Mouse (Mus musculus): ENCODE data around the gene Snip1. TPM values are rescaled to one million over a fixed set of nuclear protein-coding genes. Genes with fewer than 3 reads are reported as not detected.

The Snip1 gene
- polyA plus RNA-seq, 2 experiments: 20.5 to 33.1 TPM

GRCm38 (mm10) chr4:125084403-125085345 lies 18.2 kb downstream of the Snip1 start, which contains the start of gene Meaf6:
Meaf6 (plus strand) TSS chr4:125085134.
- TF ChIP-seq POLR2A (IDR thresholded peaks at IDR 0.05; ENCODE audit: borderline replicate concordance, extremely low read depth, insufficient read depth, insufficient read length): 0 out of 2 replicates have a peak, but pooled peaks have one; percentile 44
- H3K27me3 ChIP-seq (ENCODE audit: control insufficient read depth, insufficient read depth, low read length): no peaks in the 10 kb centered on the region
- H3K4me1 ChIP-seq (ENCODE audit: control insufficient read depth, insufficient read depth, low read length): peaks cover 10% of the 10 kb centered on the region
- H3K27ac ChIP-seq (replicated peaks; ENCODE audit: low read depth, low read length): peak within 1 kb of the TSS; percentile 95
- ATAC-seq (ENCODE audit: low FRiP score, low read depth) (peak; percentile 93), DNase-seq (ENCODE audit: low spot score) (peak; percentile 85)
- H3K4me2 ChIP-seq (replicated peaks; ENCODE audit: low read depth, low read length, severe bottlenecking): peak within 1 kb of the TSS; percentile 83
- WGBS: 4% methylated on average over 23 of the region's 63 CpGs
- H3K9ac ChIP-seq (ENCODE audit: low read depth, low read length, severe bottlenecking): peak within 1 kb of the TSS; percentile 86
- H3K4me3 ChIP-seq (replicated peaks; ENCODE audit: low read length): peak within 1 kb of the TSS; percentile 87
- peaks cover 23% of the 10 kb centered on the region for H3K36me3 ChIP-seq (ENCODE audit: control insufficient read depth, insufficient read depth, low read length)
- no peaks in the 10 kb centered on the region for H3K9me3 ChIP-seq (ENCODE audit: control insufficient read depth, low read length)

GRCm38 (mm10) chr4:125085346-125085841 lies 18.9 kb downstream of the Snip1 start:
- Histone ChIP-seq H3K27ac (replicated peaks; ENCODE audit: low read depth, low read length) (peak overlapping the region; percentile 95), H3K4me1 (ENCODE audit: control insufficient read depth, insufficient read depth, low read length) (peaks cover 10% of the 10 kb centered on the region), H3K4me3 (replicated peaks; ENCODE audit: low read length) (peak overlapping the region; percentile 87), H3K4me2 (replicated peaks; ENCODE audit: low read depth, low read length, severe bottlenecking) (peak overlapping the region; percentile 83), H3K9me3 (ENCODE audit: control insufficient read depth, low read length) (no peaks in the 10 kb centered on the region), H3K9ac (ENCODE audit: low read depth, low read length, severe bottlenecking) (peak overlapping the region; percentile 86), H3K27me3 (ENCODE audit: control insufficient read depth, insufficient read depth, low read length) (no peaks in the 10 kb centered on the region), H3K36me3 (ENCODE audit: control insufficient read depth, insufficient read depth, low read length) (peaks cover 31% of the 10 kb centered on the region)
- DNase-seq (ENCODE audit: low spot score): peak; percentile 59
- WGBS: 0% methylated on average over 35 of the region's 45 CpGs
- no peak for TF ChIP-seq POLR2A (IDR thresholded peaks at IDR 0.05; ENCODE audit: borderline replicate concordance, extremely low read depth, insufficient read depth, insufficient read length)
- peak; percentile 93 for ATAC-seq (ENCODE audit: low FRiP score, low read depth)

- no peak for ATAC-seq (ENCODE audit: low FRiP score, low read depth)
- H3K27ac ChIP-seq (replicated peaks; ENCODE audit: low read depth, low read length): no peak overlapping the region
- no peaks in the 10 kb centered on the region for H3K9me3 ChIP-seq (ENCODE audit: control insufficient read depth, low read length)
- DNase-seq (ENCODE audit: low spot score): no peak
- peaks cover 50% of the 10 kb centered on the region for H3K36me3 ChIP-seq (ENCODE audit: control insufficient read depth, insufficient read depth, low read length)
- H3K4me3 ChIP-seq (replicated peaks; ENCODE audit: low read length): no peak overlapping the region
- TF ChIP-seq POLR2A (IDR thresholded peaks at IDR 0.05; ENCODE audit: borderline replicate concordance, extremely low read depth, insufficient read depth, insufficient read length): no peak
- H3K4me1 ChIP-seq (ENCODE audit: control insufficient read depth, insufficient read depth, low read length): no peaks in the 10 kb centered on the region
- no peak overlapping the region for H3K9ac ChIP-seq (ENCODE audit: low read depth, low read length, severe bottlenecking)
- 92% methylated on average over 5 of the region's 5 CpGs for WGBS
- H3K27me3 ChIP-seq (ENCODE audit: control insufficient read depth, insufficient read depth, low read length): no peaks in the 10 kb centered on the region
- H3K4me2 ChIP-seq (replicated peaks; ENCODE audit: low read depth, low read length, severe bottlenecking): no peak overlapping the region
Measured at GRCm38 (mm10) chr4:125093031-125093430, 26.6 kb downstream of the Snip1 start.

GRCm38 (mm10) chr4:125096066-125096465 lies 29.6 kb downstream of the Snip1 start:
- no peak overlapping the region for H3K9ac ChIP-seq (ENCODE audit: low read depth, low read length, severe bottlenecking)
- TF ChIP-seq POLR2A (IDR thresholded peaks at IDR 0.05; ENCODE audit: borderline replicate concordance, extremely low read depth, insufficient read depth, insufficient read length): no peak
- H3K4me1 ChIP-seq (ENCODE audit: control insufficient read depth, insufficient read depth, low read length): no peaks in the 10 kb centered on the region
- H3K27me3 ChIP-seq (ENCODE audit: control insufficient read depth, insufficient read depth, low read length): no peaks in the 10 kb centered on the region
- WGBS: 85% methylated on average over 5 of the region's 5 CpGs
- no peak overlapping the region for H3K4me3 ChIP-seq (replicated peaks; ENCODE audit: low read length)
- DNase-seq (ENCODE audit: low spot score) (no peak), ATAC-seq (ENCODE audit: low FRiP score, low read depth) (no peak)
- peaks cover 20% of the 10 kb centered on the region for H3K36me3 ChIP-seq (ENCODE audit: control insufficient read depth, insufficient read depth, low read length)
- H3K4me2 ChIP-seq (replicated peaks; ENCODE audit: low read depth, low read length, severe bottlenecking): no peak overlapping the region
- H3K9me3 ChIP-seq (ENCODE audit: control insufficient read depth, low read length): no peaks in the 10 kb centered on the region
- H3K27ac ChIP-seq (replicated peaks; ENCODE audit: low read depth, low read length): no peak overlapping the region

- no peaks in the 10 kb centered on the region for H3K27me3 ChIP-seq (ENCODE audit: control insufficient read depth, insufficient read depth, low read length)
- no peak overlapping the region for H3K4me3 ChIP-seq (replicated peaks; ENCODE audit: low read length)
- peaks cover 19% of the 10 kb centered on the region for H3K36me3 ChIP-seq (ENCODE audit: control insufficient read depth, insufficient read depth, low read length)
- H3K9me3 ChIP-seq (ENCODE audit: control insufficient read depth, low read length): no peaks in the 10 kb centered on the region
- no peak for ATAC-seq (ENCODE audit: low FRiP score, low read depth)
- no peak for TF ChIP-seq POLR2A (IDR thresholded peaks at IDR 0.05; ENCODE audit: borderline replicate concordance, extremely low read depth, insufficient read depth, insufficient read length)
- H3K4me1 ChIP-seq (ENCODE audit: control insufficient read depth, insufficient read depth, low read length): no peaks in the 10 kb centered on the region
- no peak overlapping the region for H3K9ac ChIP-seq (ENCODE audit: low read depth, low read length, severe bottlenecking)
- no peak for DNase-seq (ENCODE audit: low spot score)
- H3K27ac ChIP-seq (replicated peaks; ENCODE audit: low read depth, low read length): no peak overlapping the region
- WGBS: 74% methylated on average over 4 of the region's 4 CpGs
- H3K4me2 ChIP-seq (replicated peaks; ENCODE audit: low read depth, low read length, severe bottlenecking): no peak overlapping the region
Measured at GRCm38 (mm10) chr4:125097412-125097811, 30.9 kb downstream of the Snip1 start.
